Mouse (Mus musculus) c-Kit-positive CD71-positive TER-119-negative erythroid progenitor cells, embryonic 14.5 days (primary cell): ENCODE data around the gene Nrf1.

Experiments
- DNase-seq: peaks from one replicate; pipeline ENCODE4 v3.0.0-alpha.2; 2013; ENCODE audit warnings: low read depth

Gene Nrf1

GRCm38 (mm10) chr6:30047271-30048162 lies at the start of gene Nrf1:
Nrf1 (plus strand) TSS chr6:30047988.
- peak; percentile 71 for DNase-seq

DNA sequence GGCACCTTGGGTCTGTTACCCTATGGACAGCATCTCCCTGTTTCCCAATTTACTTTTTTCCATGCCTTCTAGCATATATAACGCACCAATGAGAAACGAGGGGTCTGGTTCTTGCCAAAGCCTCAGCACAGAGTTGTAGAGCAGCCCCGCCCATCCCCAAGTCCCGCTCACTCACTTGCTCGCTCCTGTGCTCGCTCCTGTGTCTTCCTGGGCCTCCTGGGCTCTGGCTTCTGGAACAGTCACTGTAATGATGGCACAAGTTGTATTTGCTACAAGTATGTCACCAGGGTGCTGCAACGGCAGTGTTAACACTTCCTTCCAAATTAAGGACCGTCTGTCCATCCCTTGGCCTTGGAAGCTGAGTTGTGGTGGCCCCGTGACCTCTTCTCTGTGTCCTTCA lies 49.6 kb upstream of the Nrf1 start:
- no peak for DNase-seq

GRCm38 (mm10) chr6:29998771-29999170 lies 49.0 kb upstream of the Nrf1 start:
- no peak for DNase-seq

DNA sequence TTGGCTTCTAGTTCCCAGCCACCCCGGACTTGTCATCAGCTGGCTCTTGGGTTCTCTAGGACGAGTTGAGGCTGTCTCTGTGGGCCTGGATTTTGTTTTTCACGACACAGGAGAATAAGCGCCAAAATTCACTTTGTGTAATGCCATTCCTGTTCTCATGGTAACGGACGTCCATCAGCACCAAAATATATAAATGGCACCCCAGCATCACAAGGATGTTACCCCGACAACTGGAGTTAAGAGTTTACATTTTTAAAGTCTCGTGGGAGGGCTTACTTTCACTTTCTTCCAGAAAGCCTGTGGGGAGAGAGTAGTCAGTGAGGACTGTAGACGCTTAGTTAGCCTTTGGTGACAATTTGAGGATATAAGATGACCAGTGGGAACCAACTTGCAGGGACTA lies 45.2 kb upstream of the Nrf1 start:
- no peak for DNase-seq

DNA sequence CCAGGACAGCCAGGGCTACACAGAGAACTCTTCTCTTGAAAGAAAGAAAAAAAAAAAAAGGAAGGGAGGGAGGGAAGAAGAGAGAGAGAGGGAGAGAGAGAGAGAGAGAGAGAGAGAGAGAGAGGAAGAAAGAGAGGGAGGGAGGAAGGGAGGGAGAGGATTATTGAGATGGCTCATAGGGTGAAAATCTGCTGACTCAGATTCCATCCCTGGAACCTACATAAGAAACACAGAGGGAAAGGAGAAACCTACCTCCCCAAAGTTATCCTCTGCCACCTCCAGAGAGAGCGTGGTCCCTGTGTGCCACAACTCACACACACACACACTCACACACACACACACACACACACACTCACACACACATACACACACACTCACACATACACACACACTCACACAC lies 41.9 kb upstream of the Nrf1 start:
- no peak for DNase-seq

- no peak for DNase-seq
These were observed 38.6 kb upstream of the Nrf1 start for GRCm38 (mm10) chr6:30009204-30009603.

- no peak for DNase-seq
These were observed 34.3 kb upstream of the Nrf1 start for GRCm38 (mm10) chr6:30013520-30013919.

DNA sequence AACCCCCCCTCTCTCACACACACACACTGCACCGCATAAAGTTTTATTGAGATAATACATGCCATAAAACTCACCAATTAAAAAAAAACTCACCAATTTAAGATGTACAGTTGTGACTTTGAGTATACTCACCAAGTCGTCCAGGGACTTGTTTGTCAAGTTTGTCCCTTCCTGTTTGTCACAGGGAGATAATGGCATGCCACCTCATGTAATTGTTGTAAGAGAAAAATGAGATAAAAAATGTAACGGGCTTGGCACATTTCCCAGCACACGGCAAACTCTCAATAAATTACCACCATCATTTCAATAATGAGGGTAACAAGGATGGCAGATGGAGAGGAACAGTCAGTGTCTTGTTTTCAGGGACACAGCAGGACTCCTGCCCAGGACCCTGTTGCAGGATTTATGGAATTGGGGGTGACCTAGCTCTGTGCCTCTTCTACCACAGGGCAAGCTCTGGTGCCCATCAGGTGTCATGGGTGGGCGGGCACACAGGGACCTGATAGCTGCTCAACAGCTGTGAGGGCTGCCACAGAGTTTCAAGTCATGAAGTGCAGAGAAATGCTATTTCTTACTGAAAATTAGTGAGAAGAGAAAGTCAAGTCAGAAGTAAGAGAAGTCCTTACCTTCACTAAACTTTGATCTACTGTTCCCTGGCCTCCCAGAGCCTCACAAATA lies 33.5 kb upstream of the Nrf1 start:
- DNase-seq: no peak

DNA sequence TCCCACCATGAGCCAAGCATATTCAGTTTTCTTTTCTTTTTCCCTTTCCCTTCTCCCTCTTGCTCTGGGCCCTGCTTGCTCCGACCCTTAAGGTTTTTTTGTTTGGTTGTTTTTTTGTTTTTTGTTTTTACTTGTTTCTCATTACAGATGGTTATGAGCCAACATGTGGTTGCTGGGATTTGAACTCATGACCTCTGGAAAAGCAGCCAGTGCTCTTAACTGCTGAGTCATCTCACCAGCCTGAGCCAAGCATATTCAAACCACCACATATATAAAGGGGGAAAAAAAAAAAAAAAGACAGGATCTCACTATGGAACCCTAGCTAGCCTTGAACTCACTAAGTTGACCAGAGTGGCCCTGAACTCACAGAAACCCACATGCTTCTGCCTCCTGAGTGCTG lies 26.5 kb upstream of the Nrf1 start:
- DNase-seq: no peak

GRCm38 (mm10) chr6:30021656-30022055 lies 26.1 kb upstream of the Nrf1 start:
- no peak for DNase-seq

DNA sequence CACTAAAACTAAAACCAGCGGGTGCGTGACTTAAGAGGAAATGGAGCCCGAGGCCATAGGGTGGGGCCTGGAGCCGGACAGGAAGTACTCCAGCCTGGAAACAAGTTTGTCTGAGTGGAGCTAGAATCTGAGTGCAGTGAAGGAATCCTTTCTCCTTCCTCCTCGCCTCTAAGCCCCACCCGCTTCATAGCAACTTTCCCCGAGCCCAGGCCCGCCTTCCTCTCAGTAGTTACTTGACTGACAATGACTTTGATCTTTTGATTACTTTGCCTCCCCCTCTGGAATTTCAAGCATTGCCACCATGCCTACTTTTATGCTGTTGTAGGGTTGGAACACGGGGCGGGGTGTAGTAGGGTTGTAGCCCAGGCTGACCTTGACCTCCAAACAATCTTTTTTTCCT lies 21.0 kb upstream of the Nrf1 start:
- DNase-seq: no peak

DNA sequence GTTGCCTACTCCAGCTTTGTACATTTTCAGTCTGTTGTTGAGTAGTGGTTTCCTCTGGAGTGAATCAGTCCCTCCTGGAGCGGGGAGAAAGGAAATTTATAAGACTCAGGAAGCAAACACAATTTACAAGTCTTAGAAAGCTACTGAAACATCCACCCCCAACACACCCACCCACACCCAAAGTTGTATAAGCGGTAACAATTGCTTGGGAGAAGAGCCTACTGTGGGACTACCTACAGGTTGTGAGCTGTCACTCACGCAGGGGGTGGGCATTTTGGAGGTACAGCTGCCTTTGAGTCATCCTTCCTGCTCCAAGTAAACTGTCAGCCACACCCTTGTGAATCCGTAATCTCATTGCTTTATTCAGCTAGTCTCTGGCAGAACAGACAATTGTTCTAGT lies 19.4 kb upstream of the Nrf1 start:
- DNase-seq: no peak

DNA sequence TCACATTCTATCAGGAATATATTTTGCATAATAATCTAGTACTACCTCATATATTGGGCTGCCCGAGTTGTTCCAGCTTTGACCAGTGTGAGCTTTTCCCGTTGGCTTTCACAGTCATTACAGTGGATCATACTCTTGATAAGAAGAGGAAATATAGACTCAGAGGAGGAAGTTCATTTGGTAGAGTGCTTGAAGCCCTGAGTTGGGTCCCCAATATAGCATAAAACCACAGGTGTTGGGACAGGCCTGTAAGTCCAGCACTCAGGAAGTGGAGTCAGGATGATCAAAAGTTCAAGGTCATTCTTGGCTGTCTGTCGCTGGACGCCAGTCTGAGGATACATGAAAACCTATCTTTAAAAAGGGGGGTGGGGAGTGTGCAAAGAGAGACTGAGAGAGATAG lies 12.7 kb upstream of the Nrf1 start:
- no peak for DNase-seq

- DNase-seq: no peak
These were observed 6.3 kb upstream of the Nrf1 start for GRCm38 (mm10) chr6:30041498-30041897.

DNA sequence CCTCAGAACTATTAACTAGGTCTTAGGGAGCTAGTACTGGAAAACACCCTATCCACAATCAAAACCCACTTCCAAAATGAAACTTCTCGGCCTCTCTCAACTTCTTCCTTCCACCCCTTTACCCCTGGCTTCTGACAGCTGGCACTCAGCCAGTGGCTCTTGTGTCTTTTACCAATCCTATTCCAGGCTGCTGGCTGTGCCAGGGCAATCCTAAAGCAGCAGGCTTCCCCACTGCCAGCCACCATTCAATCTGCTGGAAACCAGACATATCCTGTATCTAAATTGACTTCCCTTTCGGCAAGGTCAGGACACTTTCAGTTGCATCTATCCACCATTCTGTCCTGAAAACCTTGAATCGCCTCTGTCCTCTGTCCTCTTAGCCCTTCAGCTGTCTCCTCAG lies 5.3 kb upstream of the Nrf1 start:
- no peak for DNase-seq

- DNase-seq: no peak
These were observed 344 bp downstream of the Nrf1 start for GRCm38 (mm10) chr6:30048163-30048500.

GRCm38 (mm10) chr6:30048501-30049353 lies 939 bp downstream of the Nrf1 start:
- DNase-seq: peak; percentile 25

- no peak for DNase-seq
These were observed 5.3 kb downstream of the Nrf1 start for GRCm38 (mm10) chr6:30053116-30053515.

GRCm38 (mm10) chr6:30062544-30062943 lies 14.8 kb downstream of the Nrf1 start:
- DNase-seq: no peak

DNA sequence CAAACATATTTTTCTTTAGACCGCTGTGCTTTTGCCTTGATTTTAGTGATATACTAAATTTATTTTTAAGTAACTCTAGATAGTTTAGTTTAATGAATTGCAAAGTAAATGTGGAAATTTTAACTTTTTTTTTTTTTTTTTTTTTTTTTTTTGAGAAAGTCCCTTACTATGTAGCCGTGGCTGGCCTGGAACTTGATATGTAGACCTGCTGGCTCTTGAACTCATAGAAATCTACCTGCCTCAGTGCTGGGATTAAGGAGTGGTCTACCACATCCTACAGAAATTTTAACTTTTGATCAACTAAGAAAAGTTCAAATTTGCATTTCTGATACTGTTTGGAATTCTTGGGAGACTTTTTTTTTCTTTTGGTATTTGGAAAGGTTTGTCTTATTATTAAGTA lies 17.6 kb downstream of the Nrf1 start:
- DNase-seq: no peak

DNA sequence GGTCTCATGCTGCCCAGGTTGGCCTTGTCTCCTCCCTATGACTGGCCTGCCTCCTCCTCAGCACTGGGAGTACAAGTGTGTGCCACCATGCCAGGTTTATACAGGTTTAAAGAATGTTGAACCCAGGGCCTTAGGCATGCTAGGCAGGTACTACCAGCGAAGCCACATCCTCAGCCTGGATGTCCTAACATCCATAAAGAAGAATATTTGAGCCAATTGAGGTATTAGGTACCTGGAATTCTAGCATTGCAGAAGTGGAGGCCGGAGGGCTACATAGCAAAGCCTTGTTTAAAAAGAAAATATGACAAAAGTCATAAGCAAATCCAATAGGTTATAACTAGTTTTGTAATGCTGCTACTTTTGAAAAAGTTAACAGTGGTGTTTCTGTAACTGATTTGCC lies 19.0 kb downstream of the Nrf1 start:
- no peak for DNase-seq

GRCm38 (mm10) chr6:30072476-30072875 lies 24.7 kb downstream of the Nrf1 start:
- no peak for DNase-seq
